Mouse (Mus musculus): ENCODE data around the gene Olfr1199. TPM values are rescaled to one million over a fixed set of nuclear protein-coding genes. Genes with fewer than 3 reads are reported as not detected.

Gene Olfr1199
- not detected for polyA plus RNA-seq (2017; shearing (Covaris generic))

DNA sequence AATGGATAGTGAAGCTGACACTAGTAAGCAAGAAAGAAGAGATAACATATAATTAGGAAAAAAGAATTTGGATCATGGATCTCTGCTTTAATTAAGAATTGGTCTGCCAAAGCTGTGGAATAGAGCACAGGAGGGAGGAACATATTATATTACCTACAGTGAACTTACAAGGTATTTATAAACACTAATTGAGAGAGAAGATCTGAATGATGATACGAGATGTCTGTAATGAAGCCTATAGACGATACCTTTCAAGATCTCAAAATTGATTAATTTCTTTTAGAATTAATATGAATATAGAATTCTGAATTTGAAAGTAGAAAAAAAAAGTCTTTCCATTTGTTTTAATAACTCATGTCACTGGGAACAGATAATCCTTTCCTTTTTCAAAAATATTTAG lies at the start of gene Olfr1199:
Olfr1199 (minus strand) TSS at position 101 of the 400 bp plus-strand sequence.
- no peak for ATAC-seq

- ATAC-seq, result no peak
Observed at GRCm38 (mm10) chr2:88792736-88793135, 32.5 kb upstream of the Olfr1199 start, which contains the start of gene Olfr1201. TSS of gene Olfr1201 (plus strand) at chr2:88793036.

DNA sequence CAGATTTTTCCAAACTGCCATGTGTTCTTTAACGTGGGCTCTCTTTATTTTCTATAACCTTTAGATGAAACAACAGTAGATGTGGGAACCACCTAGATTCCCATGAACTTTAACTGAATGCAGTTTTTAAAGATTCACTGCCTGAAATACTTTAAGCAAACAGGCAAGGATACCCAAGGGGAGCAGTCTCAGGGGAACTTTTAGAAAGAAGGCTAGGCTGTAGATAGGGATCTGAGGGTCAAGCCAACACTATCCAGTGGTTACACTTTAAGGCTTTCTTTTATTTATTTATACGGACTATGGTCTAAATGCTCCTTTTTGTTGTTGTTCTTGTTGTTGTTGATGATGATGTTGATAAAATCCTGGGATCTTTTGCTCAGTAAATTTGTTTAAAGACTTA lies 10.1 kb upstream of the Olfr1199 start, which contains the start of gene Olfr1200:
Olfr1200 (minus strand) TSS at position 101 of the 400 bp plus-strand sequence.
- ATAC-seq, result no peak

DNA sequence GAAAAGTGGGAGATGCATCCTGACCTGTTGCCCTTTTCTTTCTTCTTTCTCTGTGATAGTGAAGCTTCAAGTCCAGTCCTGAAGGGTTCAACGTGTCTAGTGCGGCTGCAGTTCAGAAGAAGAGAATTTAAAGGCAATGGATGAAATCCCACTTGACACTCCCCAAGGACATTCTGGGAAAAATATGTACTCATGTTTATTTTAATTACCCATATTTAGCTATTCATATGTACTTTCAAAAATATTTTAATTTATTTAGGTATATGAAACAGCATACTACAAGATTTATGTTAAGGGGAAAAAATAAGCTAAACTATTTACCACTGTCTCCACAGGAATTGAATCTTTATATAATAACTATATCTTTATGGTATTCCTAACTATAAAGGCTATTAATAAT lies 9.0 kb downstream of the Olfr1199 start, which contains the start of gene Olfr1198:
Olfr1198 (minus strand) TSS at position 101 of the 400 bp plus-strand sequence.
- no peak for ATAC-seq

DNA sequence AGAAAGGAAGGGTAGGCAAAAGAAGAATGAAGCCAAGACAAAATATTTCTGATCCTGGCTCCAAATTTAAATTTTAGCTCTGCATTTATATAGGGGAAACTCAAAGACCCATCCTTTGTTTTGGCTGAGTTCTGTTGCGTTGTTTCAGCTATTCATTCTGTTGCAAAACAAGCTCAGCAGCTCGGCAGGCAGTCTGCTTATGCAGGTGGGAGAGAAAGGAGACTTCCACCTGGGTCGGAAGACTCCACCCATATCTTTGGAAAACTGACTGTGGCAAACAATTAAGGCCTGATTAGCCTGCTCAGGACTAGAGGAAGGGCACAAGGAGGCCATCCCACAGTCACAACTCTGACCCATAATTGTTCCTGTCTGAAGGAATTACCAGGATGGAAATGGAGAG lies 16.9 kb downstream of the Olfr1199 start:
- ATAC-seq, result no peak

DNA sequence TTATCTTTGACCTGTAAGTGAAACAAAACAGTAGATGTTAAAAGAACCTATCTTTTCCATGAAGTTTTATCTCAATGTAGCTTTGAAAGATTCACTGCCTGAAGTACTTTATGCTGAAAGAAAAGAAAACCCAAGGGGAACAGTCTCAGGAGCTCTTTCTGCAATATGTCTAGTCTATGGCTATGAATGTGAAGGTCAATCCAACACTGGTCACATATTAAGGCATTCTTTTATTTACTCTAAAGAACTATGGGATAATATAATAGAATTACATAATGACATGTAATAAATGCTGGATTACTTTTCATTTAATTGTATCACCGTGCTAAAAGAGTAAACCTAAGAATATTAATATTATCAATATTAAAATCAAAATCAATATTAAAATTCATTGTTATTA lies 28.0 kb downstream of the Olfr1199 start, which contains the start of gene Olfr1197:
Olfr1197 (minus strand) TSS at position 101 of the 400 bp plus-strand sequence.
- ATAC-seq, result no peak

- ATAC-seq, result no peak
Observed at GRCm38 (mm10) chr2:88704497-88704896, 55.8 kb downstream of the Olfr1199 start, which contains the start of gene Olfr1196. TSS of gene Olfr1196 (minus strand) at chr2:88704597.

Other genes starting within 250 kb of the Olfr1199 start
- gene Olfr1186, start 241.9 kb downstream of the Olfr1199 start, polyA plus RNA-seq (2017; shearing (Covaris generic)), result not detected
- gene Olfr1188, start 203.5 kb downstream of the Olfr1199 start, polyA plus RNA-seq (2017; shearing (Covaris generic)), result not detected
- gene Olfr1189, start 174.0 kb downstream of the Olfr1199 start, polyA plus RNA-seq (2017; shearing (Covaris generic)), result not detected
- not detected for gene Olfr1191-ps1, start 119.9 kb downstream of the Olfr1199 start, polyA plus RNA-seq (2017; shearing (Covaris generic))
- under 1 TPM; 0.15 to 0.16 TPM for gene Olfr1192-ps1, start 112.0 kb downstream of the Olfr1199 start, polyA plus RNA-seq (2017; shearing (Covaris generic))
- not detected for gene Olfr1193, start 84.8 kb downstream of the Olfr1199 start, polyA plus RNA-seq (2017; shearing (Covaris generic))
- gene Olfr1195, start 71.3 kb downstream of the Olfr1199 start, polyA plus RNA-seq (2017; shearing (Covaris generic)), result under 1 TPM in 1 of 2 experiments, not detected in 1; 0.12 TPM
- not detected for gene Olfr1196, start 55.9 kb downstream of the Olfr1199 start, polyA plus RNA-seq (2017; shearing (Covaris generic))
- gene Olfr1197, start 28.1 kb downstream of the Olfr1199 start, polyA plus RNA-seq (2017; shearing (Covaris generic)), result under 1 TPM in 1 of 2 experiments, not detected in 1; 0.20 TPM
- gene Olfr1198, start 9.1 kb downstream of the Olfr1199 start, polyA plus RNA-seq (2017; shearing (Covaris generic)), result under 1 TPM in 1 of 2 experiments, not detected in 1; 0.09 TPM
- under 1 TPM in 1 of 2 experiments, not detected in 1; 0.11 TPM for gene Olfr1200, start 10.0 kb upstream of the Olfr1199 start, polyA plus RNA-seq (2017; shearing (Covaris generic))
- not detected for gene Olfr1201, start 32.6 kb upstream of the Olfr1199 start, polyA plus RNA-seq (2017; shearing (Covaris generic))
- gene Olfr1202, start 54.0 kb upstream of the Olfr1199 start, polyA plus RNA-seq (2017; shearing (Covaris generic)), result not detected
- gene Olfr1205, start 69.3 kb upstream of the Olfr1199 start, polyA plus RNA-seq (2017; shearing (Covaris generic)), result not detected
- gene Olfr1204, start 88.8 kb upstream of the Olfr1199 start, polyA plus RNA-seq (2017; shearing (Covaris generic)), result not detected
- gene Olfr1206, start 102.8 kb upstream of the Olfr1199 start, polyA plus RNA-seq (2017; shearing (Covaris generic)), result not detected
- under 1 TPM in 1 of 2 experiments, not detected in 1; 0.11 TPM for gene Olfr1208, start 141.8 kb upstream of the Olfr1199 start, polyA plus RNA-seq (2017; shearing (Covaris generic))
- gene Olfr1209, start 154.7 kb upstream of the Olfr1199 start, polyA plus RNA-seq (2017; shearing (Covaris generic)), result not detected
- not detected for gene Olfr1211, start 177.6 kb upstream of the Olfr1199 start, polyA plus RNA-seq (2017; shearing (Covaris generic))
- not detected for gene Olfr1212, start 193.5 kb upstream of the Olfr1199 start, polyA plus RNA-seq (2017; shearing (Covaris generic))
- not detected for gene Gm13762, start 219.8 kb upstream of the Olfr1199 start, polyA plus RNA-seq (2017; shearing (Covaris generic))
- gene Olfr1214, start 232.2 kb upstream of the Olfr1199 start, polyA plus RNA-seq (2017; shearing (Covaris generic)), result not detected
- not detected for gene Olfr1215, start 246.5 kb upstream of the Olfr1199 start, polyA plus RNA-seq (2017; shearing (Covaris generic))